23 mouse cellular contexts compared by ENCODE assay signal in genomic region chr1:60750201-60750765, GRCm38 (mm10). TPM values are rescaled to one million over a fixed set of nuclear protein-coding genes. Genes with fewer than 3 reads are reported as not detected.
A peak's percentile ranks its signal among the peaks of the same experiment; 100 is the strongest.
DNase-seq lines count a peak whose midpoint lies in the region; ATAC-seq and TF ChIP-seq lines count a peak whose summit lies in the region.
"Had no signal": no experiment of that assay in that cellular context is flagged by ENCODE, and none has a peak within 500 bp of the region (broad histone marks: within the 10 kb centered on the region; RNA-seq: fewer than 3 reads in every experiment).

No protein-coding gene starts in this region.

- TF ChIP-seq CTCF in kidney, postnatal 0 days (IDR thresholded peaks at IDR 0.05; ENCODE audit: low read depth) = no peak
- no peak for TF ChIP-seq CTCF in spleen, adult 2 months (IDR thresholded peaks at IDR 0.05; ENCODE audit: extremely low read depth, insufficient read depth, insufficient read length, insufficient replicate concordance)
- TF ChIP-seq CTCF in hindbrain, postnatal 0 days (IDR thresholded peaks at IDR 0.05; ENCODE audit: low read depth) = no peak

- no peaks in the 10 kb centered on the region for H3K9me3 ChIP-seq in kidney, postnatal 0 days (replicated peaks; ENCODE audit: low read length)
- no peaks in the 10 kb centered on the region for H3K9me3 ChIP-seq in hindbrain, postnatal 0 days (ENCODE audit: low read length)
- H3K9me3 ChIP-seq: embryonic facial prominence, embryonic 15.5 days; forebrain, embryonic 10.5 days; heart, embryonic 13.5 days; hindbrain, embryonic 15.5 days had no signal

- DNase-seq in kidney, postnatal 0 days (ENCODE audit: low spot score) = peak; percentile 70
- no peak for DNase-seq in kidney, adult 8-10 months
- DNase-seq in spleen, adult 2 months (ENCODE audit: low read depth in 1 of 2, low spot score in 2 of 2) = no peak
- no peak for DNase-seq in spleen, postnatal 36 days (ENCODE audit: low spot score in 2 of 2)
- peak; percentile 41 for DNase-seq in naive thymus-derived CD4-positive, alpha-beta T cell, adult 2 months (ENCODE audit: low read depth)
- no peak for DNase-seq in cerebellum, postnatal 10 days
- DNase-seq in hindbrain, postnatal 0 days (ENCODE audit: low spot score) = no peak
- DNase-seq: adrenal gland, postnatal 25 days; cerebellum, adult 2 months; cerebellum, postnatal 14 days; embryo, embryonic 11 days; gastrocnemius, postnatal 36 days; heart, postnatal 36 days had no signal

- no peak overlapping the region for H3K9ac ChIP-seq in kidney, postnatal 0 days (ENCODE audit: low read depth, low read length)
- no peak overlapping the region for H3K9ac ChIP-seq in hindbrain, postnatal 0 days (replicated peaks; ENCODE audit: low read length)
- H3K9ac ChIP-seq: embryonic facial prominence, embryonic 15.5 days; heart, embryonic 13.5 days; hindbrain, embryonic 15.5 days had no signal

- no peaks in the 10 kb centered on the region for H3K27me3 ChIP-seq in kidney, postnatal 0 days (ENCODE audit: insufficient read depth, low read length)
- no peaks in the 10 kb centered on the region for H3K27me3 ChIP-seq in spleen, adult 2 months (ENCODE audit: control insufficient read depth, insufficient read depth, low read length)
- no peaks in the 10 kb centered on the region for H3K27me3 ChIP-seq in hindbrain, postnatal 0 days (ENCODE audit: insufficient read depth, low read length)
- H3K27me3 ChIP-seq: embryonic facial prominence, embryonic 15.5 days; heart, embryonic 13.5 days; hindbrain, embryonic 15.5 days had no signal

- no peak overlapping the region for H3K4me3 ChIP-seq in kidney, postnatal 0 days (replicated peaks; ENCODE audit: low read depth, low read length)
- no peak overlapping the region for H3K4me3 ChIP-seq in spleen, adult 2 months (ENCODE audit: extremely low read depth, insufficient read depth, insufficient read length)
- H3K4me3 ChIP-seq in hindbrain, postnatal 0 days (ENCODE audit: low read length) = no peak overlapping the region
- H3K4me3 ChIP-seq: embryonic facial prominence, embryonic 15.5 days; erythroblast, embryonic 14.5 days; forebrain, embryonic 10.5 days; heart, embryonic 13.5 days; hindbrain, embryonic 15.5 days had no signal

- ATAC-seq in kidney, postnatal 0 days (replicated peaks; ENCODE audit: low FRiP score, low read depth) = no peak
- peak; percentile 7 for ATAC-seq in CD4-positive, CD25-positive, alpha-beta regulatory T cell, adult 4 months
- ATAC-seq in hindbrain, postnatal 0 days = no peak
- ATAC-seq: activated CD4-positive, CD25-positive, alpha-beta regulatory T cell, adult 4 months; forebrain, embryonic 14.5 days; Patski had no signal

- WGBS in kidney, postnatal 0 days = 75% methylated on average over 6 of the region's 6 CpGs
- 73% methylated on average over 6 of the region's 6 CpGs for WGBS in spleen, adult 2 months
- 87% methylated on average over 6 of the region's 6 CpGs for WGBS in hindbrain, postnatal 0 days

- H3K4me1 ChIP-seq in kidney, postnatal 0 days (replicated peaks; ENCODE audit: insufficient read depth, low read length) = no peaks in the 10 kb centered on the region
- peaks cover 2% of the 10 kb centered on the region; the same call in 1 of the 2 replicates for H3K4me1 ChIP-seq in spleen, adult 2 months (ENCODE audit: control insufficient read depth, insufficient read depth, insufficient read length)
- H3K4me1 ChIP-seq in hindbrain, postnatal 0 days (ENCODE audit: insufficient read depth, low read length) = no peaks in the 10 kb centered on the region
- H3K4me1 ChIP-seq: embryonic facial prominence, embryonic 15.5 days; forebrain, embryonic 10.5 days; hindbrain, embryonic 15.5 days had no signal

- no peak overlapping the region for H3K27ac ChIP-seq in kidney, postnatal 0 days
- peak overlapping the region; percentile 43; the same call in 1 of the 2 replicates for H3K27ac ChIP-seq in spleen, adult 2 months (ENCODE audit: insufficient read depth, low read length)
- H3K27ac ChIP-seq in hindbrain, postnatal 0 days = no peak overlapping the region
- H3K27ac ChIP-seq: embryonic facial prominence, embryonic 15.5 days; forebrain, embryonic 10.5 days; heart, embryonic 13.5 days; hindbrain, embryonic 15.5 days had no signal

- no peaks in the 10 kb centered on the region for H3K36me3 ChIP-seq in kidney, postnatal 0 days (ENCODE audit: insufficient read depth, low read length)
- H3K36me3 ChIP-seq in spleen, adult 2 months (ENCODE audit: control insufficient read depth, insufficient read depth, low read length) = no peaks in the 10 kb centered on the region
- H3K36me3 ChIP-seq in hindbrain, postnatal 0 days (ENCODE audit: insufficient read depth, low read length) = no peaks in the 10 kb centered on the region
- H3K36me3 ChIP-seq: embryonic facial prominence, embryonic 15.5 days; forebrain, embryonic 10.5 days; heart, embryonic 13.5 days; hindbrain, embryonic 15.5 days had no signal

- TF ChIP-seq POLR2A in spleen, adult 2 months (IDR thresholded peaks at IDR 0.05; ENCODE audit: low read depth, low read length) = no peak

- H3K4me2 ChIP-seq in kidney, postnatal 0 days (ENCODE audit: low read length) = no peak overlapping the region
- no peak overlapping the region for H3K4me2 ChIP-seq in hindbrain, postnatal 0 days (ENCODE audit: low read depth, low read length)
- H3K4me2 ChIP-seq: embryonic facial prominence, embryonic 15.5 days; heart, embryonic 13.5 days; hindbrain, embryonic 15.5 days had no signal

RNA-seq across cellular contexts. Expression of gene Cd28, which starts 33.7 kb away (rescaled TPM):
- 0.10 and 0.16 TPM in 2 replicates for polyA plus RNA-seq in kidney, postnatal 0 days (2015; fragmentation: Nextera tagmentation; extraction: Ambion mirVana)
- polyA plus RNA-seq in spleen, adult 2 months (2012; rRNA removed) = 3.6 and 4.3 TPM in 2 replicates
- polyA plus RNA-seq in CD4-positive, CD25-positive, alpha-beta regulatory T cell, adult 4 months (2017; shearing (Covaris generic)) = 100 to 1,000 TPM; 276 to 286 TPM
- total RNA-seq in hindbrain, postnatal 0 days (2014; rRNA removed) = 0.14 and 0.16 TPM in 2 replicates
- 0.10 and 0.15 TPM in 2 replicates for polyA plus RNA-seq in hindbrain, postnatal 0 days (2015; fragmentation: Nextera tagmentation; extraction: Ambion mirVana)
- total RNA-seq: MEL had no signal
- polyA plus RNA-seq: Patski had no signal

Comparison
In these comparisons a context has a peak if more than half of its experiments do, and no peak if none do; other contexts are left out.
1. DNase-seq: peak in kidney, postnatal 0 days (single experiment) and naive thymus-derived CD4-positive, alpha-beta T cell, adult 2 months (single experiment); none in kidney, adult 8-10 months (0 of 2), spleen, adult 2 months (0 of 2), spleen, postnatal 36 days (0 of 2), cerebellum, postnatal 10 days (0 of 2) and hindbrain, postnatal 0 days (single experiment).
2. RNA of gene Cd28, which starts 33.7 kb away (polyA plus RNA-seq): 276 to 286 TPM in CD4-positive, CD25-positive, alpha-beta regulatory T cell, adult 4 months; 3.6 to 4.3 TPM in spleen, adult 2 months, 0.10 to 0.16 TPM in kidney, postnatal 0 days and 0.10 to 0.15 TPM in hindbrain, postnatal 0 days; every median in the first group is over 10 times any median in the second.